Mouse (Mus musculus): ENCODE data around the gene Itsn1.

The Itsn1 gene

DNA sequence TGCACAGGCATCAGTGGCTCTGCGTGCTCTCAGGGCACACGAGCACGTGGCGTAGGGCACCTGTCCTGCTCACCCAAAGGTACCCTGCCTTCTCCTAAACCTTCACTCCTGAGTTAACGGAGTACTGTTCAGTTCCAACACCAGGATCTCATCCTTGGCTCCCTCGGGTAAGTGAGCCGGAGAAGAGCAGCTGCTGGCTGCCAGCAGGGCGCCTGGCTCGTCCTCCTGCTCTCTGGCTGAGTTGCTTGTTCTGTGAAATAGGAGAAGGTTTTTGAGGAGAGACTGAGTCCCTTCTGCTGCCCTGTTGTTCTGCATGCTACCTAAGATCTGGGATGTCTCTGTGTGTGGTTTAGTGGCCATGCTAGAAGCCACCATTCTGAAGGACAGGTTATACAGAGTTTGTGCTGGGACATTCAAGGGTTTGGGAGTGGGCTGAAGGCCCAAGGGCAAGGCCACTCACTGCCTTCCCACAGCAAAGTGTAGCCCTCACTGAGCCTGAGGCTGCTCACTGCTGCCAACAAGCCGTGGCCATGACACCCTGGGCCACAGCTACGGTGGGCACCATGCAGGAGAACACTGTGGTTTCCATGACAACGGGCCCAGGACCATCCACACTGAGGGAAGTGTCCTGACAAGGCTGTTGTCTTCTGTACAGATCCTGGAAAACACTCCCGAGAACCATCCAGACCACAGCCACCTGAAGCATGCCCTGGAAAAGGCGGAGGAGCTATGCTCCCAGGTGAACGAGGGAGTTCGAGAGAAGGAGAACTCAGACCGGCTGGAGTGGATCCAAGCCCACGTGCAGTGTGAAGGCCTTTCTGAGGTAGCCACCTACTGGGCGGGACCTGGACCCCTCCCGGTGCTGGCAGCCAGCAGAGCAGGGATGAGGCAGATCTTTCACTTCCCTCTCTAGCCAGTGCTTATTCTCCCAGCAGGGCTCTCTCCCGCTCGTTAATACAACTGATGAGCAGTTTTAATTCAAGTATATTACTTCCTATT lies 170.1 kb downstream of the Itsn1 start:
- no peak for DNase-seq (ENCODE audit: extremely low read depth, insufficient read length, low spot score)

DNA sequence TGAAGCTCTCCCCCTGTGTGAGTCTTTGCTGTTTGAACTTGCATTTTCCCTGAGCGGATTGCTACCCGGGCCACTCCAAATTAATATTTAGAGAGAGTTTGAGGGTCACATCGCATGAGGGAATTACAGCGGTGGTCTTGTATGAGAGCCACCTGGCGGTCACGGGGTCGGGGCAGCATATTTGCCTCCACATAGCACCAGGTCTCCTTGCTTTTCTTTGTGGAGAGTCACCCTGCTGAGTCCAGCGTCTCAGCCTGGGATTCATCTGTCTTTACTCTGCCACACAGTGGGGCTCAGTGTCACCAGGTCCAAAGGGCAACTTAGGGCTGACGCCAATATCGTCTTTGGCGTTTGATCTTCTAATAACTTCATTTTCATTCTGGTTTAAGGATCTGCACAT lies 171.2 kb downstream of the Itsn1 start:
- DNase-seq (ENCODE audit: extremely low read depth, insufficient read length, low spot score), result no peak

GRCm38 (mm10) chr16:91903801-91904506 lies 174.9 kb downstream of the Itsn1 start:
- DNase-seq (ENCODE audit: extremely low read depth, insufficient read length, low spot score), result no peak

GRCm38 (mm10) chr16:91905127-91905860 lies 176.2 kb downstream of the Itsn1 start:
- no peak for DNase-seq (ENCODE audit: extremely low read depth, insufficient read length, low spot score)

DNA sequence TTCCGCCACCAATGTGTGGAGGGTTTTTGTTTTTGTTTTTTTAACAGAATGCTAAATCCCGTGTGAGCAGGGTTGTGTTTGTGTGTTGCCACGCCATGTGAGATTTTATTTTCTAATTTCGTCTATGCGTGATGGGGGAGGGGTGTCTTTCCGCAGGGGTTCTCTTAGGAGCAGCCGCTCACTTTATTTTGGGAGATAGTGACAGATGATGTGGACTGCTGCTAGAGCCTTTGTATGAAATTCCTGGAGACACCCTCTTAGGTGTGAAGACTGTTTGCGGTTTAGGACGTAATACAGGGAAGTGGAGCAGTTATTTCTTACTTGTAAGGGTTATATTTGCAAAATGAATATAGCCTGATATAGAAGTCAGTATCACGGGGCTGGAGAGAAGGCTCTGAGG lies 176.9 kb downstream of the Itsn1 start:
- DNase-seq (ENCODE audit: extremely low read depth, insufficient read length, low spot score), result no peak

GRCm38 (mm10) chr16:91906672-91907071 lies 177.6 kb downstream of the Itsn1 start:
- DNase-seq (ENCODE audit: extremely low read depth, insufficient read length, low spot score), result no peak

DNA sequence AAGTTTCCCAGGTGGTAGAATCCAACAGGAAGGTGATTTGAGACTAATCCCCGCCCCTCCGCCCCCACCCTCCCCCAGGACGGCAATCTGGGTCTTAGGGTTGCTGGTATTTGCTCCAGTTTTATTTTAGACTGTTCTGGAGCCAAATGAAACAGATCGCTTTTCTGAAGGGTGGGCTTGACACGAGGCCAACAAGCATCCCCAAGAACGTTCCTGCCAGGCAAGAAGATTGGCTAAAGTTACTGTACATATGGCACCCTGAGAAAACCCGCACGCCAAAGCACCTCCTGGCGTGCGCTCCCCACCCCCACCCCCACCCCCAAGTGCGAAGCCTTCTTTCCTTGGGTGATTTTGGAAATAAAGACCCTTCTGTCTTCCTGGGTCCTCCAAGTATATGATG lies 178.1 kb downstream of the Itsn1 start:
- DNase-seq (ENCODE audit: extremely low read depth, insufficient read length, low spot score), result no peak

DNA sequence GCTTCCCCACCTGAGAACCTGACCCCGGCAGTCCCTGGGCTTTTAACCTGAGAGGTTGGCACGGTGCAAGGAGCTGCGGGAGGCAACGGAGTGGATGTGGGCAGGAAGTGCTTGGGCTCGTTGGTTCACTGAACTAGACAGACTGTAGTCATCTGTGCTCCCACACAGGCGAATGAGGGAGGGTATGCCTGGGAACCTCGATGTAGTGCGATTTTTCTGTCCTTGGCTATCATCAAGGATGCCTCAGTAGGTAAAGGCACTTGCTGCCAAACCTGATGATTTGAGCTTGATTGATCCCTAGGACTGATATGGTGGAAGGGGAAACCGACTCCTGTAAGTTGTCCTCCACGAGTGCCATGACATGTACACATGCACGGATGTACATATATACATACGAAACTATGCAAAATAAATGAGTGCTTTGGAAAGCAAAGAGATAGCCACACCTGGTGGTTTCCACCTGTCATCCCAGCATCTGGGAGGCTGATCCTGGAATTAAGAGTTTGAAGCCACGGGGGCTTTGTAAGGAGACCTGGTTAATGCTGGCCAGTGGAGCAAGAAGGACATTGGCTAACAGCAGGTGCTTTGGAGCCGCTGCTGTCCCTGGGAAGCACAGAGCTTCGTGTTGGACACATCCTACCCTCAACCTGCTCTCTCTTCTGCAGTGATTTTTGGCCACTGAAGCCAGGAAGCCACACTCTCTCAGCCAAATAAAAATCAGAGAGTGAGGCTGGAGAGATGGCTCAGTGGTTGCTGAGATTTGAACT lies 180.7 kb downstream of the Itsn1 start:
- no peak for DNase-seq (ENCODE audit: extremely low read depth, insufficient read length, low spot score)

DNA sequence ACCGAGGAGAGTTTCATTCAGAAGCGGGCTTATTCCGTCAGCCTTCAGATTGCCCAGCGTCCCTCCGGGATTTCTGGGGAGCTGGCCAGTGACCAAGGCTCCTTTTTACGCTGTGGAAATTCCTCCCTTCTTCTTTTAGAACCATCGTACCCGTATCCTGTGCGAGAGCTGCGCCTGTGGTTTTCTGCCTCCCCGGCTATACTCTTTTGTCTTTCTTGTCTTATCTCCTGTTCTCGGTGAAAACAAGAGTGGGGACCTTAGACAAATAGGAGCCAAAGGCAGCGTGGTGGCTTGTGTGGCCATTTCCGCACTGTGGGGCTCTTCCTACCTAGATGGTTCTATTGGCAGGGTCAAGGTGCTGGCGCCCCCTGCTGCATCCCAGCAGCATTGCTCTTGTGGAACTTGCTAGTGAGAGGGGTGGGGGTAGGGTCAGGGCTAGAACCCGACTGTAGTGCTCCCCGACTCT lies 188.6 kb downstream of the Itsn1 start:
- peak; percentile 63 for DNase-seq (ENCODE audit: extremely low read depth, insufficient read length, low spot score)

GRCm38 (mm10) chr16:91918461-91918860 lies 189.4 kb downstream of the Itsn1 start:
- no peak for DNase-seq (ENCODE audit: extremely low read depth, insufficient read length, low spot score)

GRCm38 (mm10) chr16:91919056-91919455 lies 190.0 kb downstream of the Itsn1 start:
- DNase-seq (ENCODE audit: extremely low read depth, insufficient read length, low spot score), result no peak

DNA sequence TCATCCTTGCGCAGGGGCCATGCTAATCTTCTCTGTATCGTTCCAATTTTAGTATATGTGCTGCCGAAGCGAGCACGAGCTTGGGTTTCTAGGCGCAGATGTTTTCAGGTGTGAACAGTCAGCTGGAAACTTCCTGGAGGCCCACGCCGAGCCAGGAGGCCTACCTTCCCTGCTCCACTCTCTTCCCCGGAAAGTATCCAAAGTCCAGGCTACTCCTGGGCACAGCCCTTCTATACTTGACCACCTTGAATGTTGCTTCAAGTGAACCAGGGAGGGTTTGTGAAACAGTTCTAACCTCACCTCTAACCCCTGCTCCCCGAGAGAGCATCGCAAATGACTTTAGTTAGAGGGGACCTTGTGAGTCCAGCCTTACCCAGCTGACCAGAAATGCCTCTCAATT lies 192.3 kb downstream of the Itsn1 start:
- no peak for DNase-seq (ENCODE audit: extremely low read depth, insufficient read length, low spot score)

DNA sequence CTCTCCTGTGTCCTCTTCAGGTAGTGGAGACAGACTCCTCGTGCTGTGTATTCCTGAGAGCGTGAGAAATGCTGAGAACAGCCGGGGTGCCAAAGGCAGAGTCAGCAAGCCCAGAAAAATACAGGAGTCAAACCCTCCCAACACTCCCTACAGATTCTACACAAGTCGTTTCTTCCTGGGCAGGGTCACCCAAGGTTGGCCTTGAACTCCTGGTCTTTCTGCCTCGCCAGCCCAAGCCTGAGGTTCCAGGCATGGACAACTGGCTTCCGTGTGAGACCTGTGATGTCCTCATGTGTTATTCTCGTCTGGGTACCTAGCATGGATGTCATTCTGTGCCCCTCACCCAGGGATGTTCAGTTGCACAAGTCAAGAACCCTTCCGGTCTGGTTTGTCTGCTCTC lies 193.9 kb downstream of the Itsn1 start:
- no peak for DNase-seq (ENCODE audit: extremely low read depth, insufficient read length, low spot score)

DNA sequence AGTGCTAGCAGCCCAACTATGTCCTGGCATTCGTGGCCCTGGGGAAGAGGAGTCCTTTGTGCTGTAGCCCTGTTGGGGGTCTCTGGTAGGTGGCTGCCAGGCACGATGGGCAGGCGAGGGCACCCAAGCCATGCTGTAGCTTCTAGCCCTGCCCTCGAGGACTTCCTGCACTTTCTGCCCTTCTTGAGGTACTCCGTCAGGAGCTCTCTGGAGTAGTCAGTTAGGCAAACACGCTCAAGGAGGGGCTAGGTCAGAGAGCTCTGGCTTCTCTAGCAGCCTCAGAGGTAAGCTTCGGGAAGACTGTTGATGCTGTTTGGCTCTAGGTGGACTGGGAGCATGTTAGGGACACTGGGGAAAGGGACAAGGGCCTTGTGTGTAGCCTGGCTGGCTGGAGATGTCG lies 195.3 kb downstream of the Itsn1 start:
- no peak for DNase-seq (ENCODE audit: extremely low read depth, insufficient read length, low spot score)

DNA sequence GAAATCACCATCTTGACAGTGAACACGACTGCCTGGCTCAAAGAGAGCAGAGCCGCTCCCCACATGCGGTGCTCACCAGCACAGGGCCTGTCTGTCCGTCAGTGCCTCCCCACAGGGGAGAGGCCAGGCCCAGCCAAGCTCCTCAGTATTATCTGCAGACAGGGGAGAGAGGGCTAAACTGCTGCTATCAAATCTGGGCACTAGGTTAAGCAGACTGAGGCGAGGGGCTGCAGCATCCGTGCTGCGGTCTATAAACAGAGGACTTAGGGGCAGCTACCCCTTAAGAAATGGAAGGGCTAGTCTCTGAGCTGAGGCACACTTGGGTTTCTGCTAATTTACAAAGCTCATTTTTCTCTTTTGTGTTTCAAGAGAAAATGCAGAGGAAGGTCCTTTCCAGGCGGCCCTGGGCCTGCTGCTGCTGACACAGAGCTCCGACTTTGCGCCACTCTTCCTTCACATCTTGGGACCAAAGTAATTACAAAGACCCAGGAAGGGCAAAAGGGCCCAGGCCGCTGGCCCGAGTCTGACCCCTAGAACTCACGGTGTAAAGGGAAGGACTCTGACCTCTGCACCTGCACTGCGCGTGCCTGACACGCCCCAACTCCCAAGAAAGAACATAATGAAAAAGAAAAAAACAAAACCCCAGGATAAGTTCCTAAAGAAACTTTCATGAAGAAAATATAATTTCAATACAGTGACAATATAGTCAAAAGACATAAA lies 199.0 kb downstream of the Itsn1 start:
- DNase-seq (ENCODE audit: extremely low read depth, insufficient read length, low spot score), result no peak

GRCm38 (mm10) chr16:91931078-91932013 lies 202.3 kb downstream of the Itsn1 start:
- DNase-seq (ENCODE audit: extremely low read depth, insufficient read length, low spot score), result peak; percentile 96

GRCm38 (mm10) chr16:91932082-91932690 lies 203.1 kb downstream of the Itsn1 start:
- no peak for DNase-seq (ENCODE audit: extremely low read depth, insufficient read length, low spot score)

- no peak for DNase-seq (ENCODE audit: extremely low read depth, insufficient read length, low spot score)
Observed at GRCm38 (mm10) chr16:91932843-91933518, 203.9 kb downstream of the Itsn1 start.

Measured in 3134 (cell line).